Mouse (Mus musculus) bone marrow, adult 2 months (tissue): Measurements from ENCODE around the gene Aldh8a1.

Experiments used
- CTCF ChIP-seq: fragments of 200-500 bp; IDR thresholded peaks from 2 replicates; pipeline ENCODE4 v1.5.1; 2011; ENCODE audit warnings: low read length, control low read depth; ENCODE audit not compliant: control insufficient read depth, insufficient read depth
- POLR2A ChIP-seq: fragments of 200-500 bp; IDR thresholded peaks from 2 replicates; pipeline ENCODE4 v1.6.1; 2011; ENCODE audit warnings: low read depth, mild to moderate bottlenecking, control low read depth, low read length, borderline replicate concordance; ENCODE audit not compliant: control insufficient read depth

GRCm38 (mm10) chr10:21410711-21411110, 33.6 kb downstream of the Aldh8a1 start:
- TF ChIP-seq CTCF (no peak), POLR2A (no peak)
